Mouse (Mus musculus): ENCODE data around the gene Glis3. TPM values are rescaled to one million over a fixed set of nuclear protein-coding genes. Genes with fewer than 3 reads are reported as not detected.

Gene Glis3
- polyA plus RNA-seq, 1 experiment from 2014 or later: 2.6 TPM

DNA sequence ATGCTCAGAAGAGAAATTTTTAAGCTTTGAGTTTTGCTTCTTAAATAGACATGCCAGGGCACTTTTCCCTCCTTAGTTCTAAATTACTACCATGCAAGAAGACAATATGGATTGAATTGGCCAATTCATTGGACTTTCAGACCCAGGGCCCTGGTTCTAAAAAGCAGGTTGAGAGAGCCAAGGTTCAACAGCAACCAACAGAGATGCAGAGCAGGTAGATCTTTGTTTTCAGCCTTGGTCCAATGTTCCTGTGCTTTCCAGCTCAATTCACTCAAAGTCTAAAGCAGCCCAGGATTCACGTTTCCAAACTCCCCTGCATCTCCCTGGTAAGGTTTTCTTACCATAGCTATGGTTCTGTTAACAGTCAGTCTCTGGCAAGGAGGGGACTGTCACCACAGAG lies 63.4 kb downstream of the Glis3 start:
- Histone ChIP-seq H3K4me1 (peaks cover 7% of the 10 kb centered on the region), H3K27me3 (ENCODE audit: low read depth, poor library complexity, severe bottlenecking) (no peaks in the 10 kb centered on the region), H3K36me3 (no peaks in the 10 kb centered on the region), H3K4me3 (no peak overlapping the region), H3K9me3 (replicated peaks) (no peaks in the 10 kb centered on the region), H3K27ac (no peak overlapping the region)
- 64% methylated on average over 1 of the region's 1 CpGs for WGBS
- DNase-seq (ENCODE audit: low spot score): no peak

DNA sequence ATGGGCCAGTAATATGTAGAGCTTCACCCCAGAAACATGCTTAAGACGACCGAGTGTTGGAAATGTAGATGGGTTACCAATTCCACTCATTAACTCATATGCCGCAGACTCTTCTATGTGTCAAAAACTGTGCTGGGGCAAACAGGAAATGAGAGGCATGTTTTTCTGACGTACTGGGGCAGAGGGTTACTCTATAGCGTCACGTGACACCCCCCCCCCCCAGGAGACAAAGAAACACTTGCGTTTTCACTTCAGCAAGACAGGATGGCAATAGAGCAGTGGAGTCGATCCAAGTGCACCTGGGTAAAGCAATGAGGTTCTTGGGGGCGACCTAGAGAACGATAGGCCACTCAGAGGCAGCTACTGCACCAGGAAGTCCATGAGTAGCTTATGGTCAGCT lies 67.6 kb downstream of the Glis3 start:
- Histone ChIP-seq H3K27ac (no peak overlapping the region), H3K27me3 (ENCODE audit: low read depth, poor library complexity, severe bottlenecking) (no peaks in the 10 kb centered on the region), H3K4me1 (peaks cover 13% of the 10 kb centered on the region), H3K9me3 (replicated peaks) (no peaks in the 10 kb centered on the region), H3K4me3 (no peak overlapping the region), H3K36me3 (no peaks in the 10 kb centered on the region)
- DNase-seq (ENCODE audit: low spot score): no peak
- WGBS: 85% methylated on average over 10 of the region's 10 CpGs

DNA sequence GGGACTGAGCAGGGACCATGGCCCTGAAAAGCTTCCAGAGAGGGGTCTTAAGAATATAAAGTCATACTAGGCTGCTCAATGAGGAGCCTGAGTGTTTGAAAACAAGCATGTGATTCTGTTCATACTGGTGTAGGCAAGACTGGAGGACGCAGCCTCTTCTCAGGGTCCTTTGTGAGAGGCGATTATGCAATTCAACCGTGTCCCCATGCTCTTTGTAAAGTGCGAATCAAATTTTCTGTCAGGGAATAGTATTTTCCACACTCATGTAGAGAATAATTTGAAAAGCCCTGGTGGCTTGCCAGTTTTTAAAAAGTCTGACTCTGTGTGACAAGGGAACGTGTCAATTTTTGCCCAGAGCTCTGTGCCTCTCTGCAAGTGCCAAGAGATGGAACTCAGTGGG lies 71.1 kb downstream of the Glis3 start:
- DNase-seq (ENCODE audit: low spot score): no peak
- H3K9me3 ChIP-seq (replicated peaks): no peaks in the 10 kb centered on the region
- H3K4me1 ChIP-seq: peaks cover 13% of the 10 kb centered on the region
- WGBS: 89% methylated on average over 5 of the region's 5 CpGs
- H3K27ac ChIP-seq: no peak overlapping the region
- H3K4me3 ChIP-seq: no peak overlapping the region
- H3K36me3 ChIP-seq: no peaks in the 10 kb centered on the region
- no peaks in the 10 kb centered on the region for H3K27me3 ChIP-seq (ENCODE audit: low read depth, poor library complexity, severe bottlenecking)

- Histone ChIP-seq H3K9me3 (replicated peaks) (no peaks in the 10 kb centered on the region), H3K36me3 (no peaks in the 10 kb centered on the region), H3K27me3 (ENCODE audit: low read depth, poor library complexity, severe bottlenecking) (no peaks in the 10 kb centered on the region), H3K4me3 (no peak overlapping the region), H3K27ac (no peak overlapping the region), H3K4me1 (peaks cover 13% of the 10 kb centered on the region)
- DNase-seq (ENCODE audit: low spot score): no peak
- WGBS: 79% methylated on average over 6 of the region's 6 CpGs
Measured at GRCm38 (mm10) chr19:28608277-28608676, 71.6 kb downstream of the Glis3 start.

DNA sequence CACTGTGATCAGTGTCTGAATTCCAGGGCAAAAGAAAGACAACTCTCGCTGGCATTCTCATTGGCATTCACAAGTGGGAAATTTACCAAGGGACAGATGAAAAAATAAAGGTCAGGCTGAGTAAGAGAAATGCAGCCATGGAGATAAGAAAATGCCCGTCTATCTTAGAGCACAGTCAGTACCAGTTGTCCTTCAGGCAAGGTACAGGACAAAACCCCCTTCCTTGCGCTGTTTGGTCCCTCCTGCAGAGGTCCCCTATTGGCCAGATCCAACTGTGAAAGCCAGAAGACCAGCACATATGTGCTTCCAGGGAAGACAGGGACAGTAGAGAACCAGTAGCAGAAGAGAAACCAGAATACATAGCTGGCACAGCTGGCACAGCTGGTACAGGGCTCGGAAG lies 79.0 kb downstream of the Glis3 start:
- Histone ChIP-seq H3K4me1 (no peaks in the 10 kb centered on the region), H3K27me3 (ENCODE audit: low read depth, poor library complexity, severe bottlenecking) (no peaks in the 10 kb centered on the region), H3K36me3 (no peaks in the 10 kb centered on the region), H3K4me3 (no peak overlapping the region), H3K27ac (no peak overlapping the region), H3K9me3 (replicated peaks) (no peaks in the 10 kb centered on the region)
- no peak for DNase-seq (ENCODE audit: low spot score)
- 77% methylated on average over 4 of the region's 4 CpGs for WGBS

- no peak overlapping the region for H3K27ac ChIP-seq
- no peaks in the 10 kb centered on the region for H3K36me3 ChIP-seq
- peaks cover 15% of the 10 kb centered on the region for H3K4me1 ChIP-seq
- H3K4me3 ChIP-seq: no peak overlapping the region
- H3K27me3 ChIP-seq (ENCODE audit: low read depth, poor library complexity, severe bottlenecking): no peaks in the 10 kb centered on the region
- no peak for DNase-seq (ENCODE audit: low spot score)
- no peaks in the 10 kb centered on the region for H3K9me3 ChIP-seq (replicated peaks)
- 67% methylated on average over 4 of the region's 4 CpGs for WGBS
Measured at GRCm38 (mm10) chr19:28594215-28594614, 85.7 kb downstream of the Glis3 start.

DNA sequence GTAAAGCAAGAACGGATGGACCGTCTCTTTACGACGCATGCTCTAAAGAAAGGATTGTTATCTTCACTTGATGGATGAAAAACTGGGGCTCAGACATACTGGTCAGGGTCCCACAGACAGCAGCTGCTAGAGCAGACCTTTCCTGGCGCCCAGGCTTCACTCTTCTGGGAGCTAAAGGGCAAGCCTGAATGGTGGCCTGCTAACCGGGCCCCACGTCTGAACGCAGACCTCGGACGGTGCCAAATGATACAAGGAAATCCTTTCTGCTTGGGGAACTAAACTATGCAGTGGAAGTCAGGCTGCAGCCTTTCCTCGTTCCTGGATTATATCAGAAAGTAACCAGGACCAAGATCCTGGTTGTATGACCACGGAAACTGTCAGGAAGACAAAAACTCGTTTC lies 86.9 kb downstream of the Glis3 start:
- Histone ChIP-seq H3K27ac (peak overlapping the region; percentile 15; the same call in 1 of the 2 replicates), H3K9me3 (replicated peaks) (no peaks in the 10 kb centered on the region), H3K4me3 (no peak overlapping the region), H3K4me1 (peaks cover 19% of the 10 kb centered on the region), H3K27me3 (ENCODE audit: low read depth, poor library complexity, severe bottlenecking) (no peaks in the 10 kb centered on the region), H3K36me3 (no peaks in the 10 kb centered on the region)
- 83% methylated on average over 13 of the region's 13 CpGs for WGBS
- no peak for DNase-seq (ENCODE audit: low spot score)

- H3K36me3 ChIP-seq: no peaks in the 10 kb centered on the region
- H3K4me3 ChIP-seq: no peak overlapping the region
- H3K27me3 ChIP-seq (ENCODE audit: low read depth, poor library complexity, severe bottlenecking): no peaks in the 10 kb centered on the region
- H3K27ac ChIP-seq: no peak overlapping the region
- peaks cover 19% of the 10 kb centered on the region for H3K4me1 ChIP-seq
- WGBS: 85% methylated on average over 7 of the region's 7 CpGs
- no peaks in the 10 kb centered on the region for H3K9me3 ChIP-seq (replicated peaks)
- DNase-seq (ENCODE audit: low spot score): no peak
Measured at GRCm38 (mm10) chr19:28591736-28592477, 88.0 kb downstream of the Glis3 start.

- Histone ChIP-seq H3K27ac (no peak overlapping the region), H3K9me3 (replicated peaks) (no peaks in the 10 kb centered on the region), H3K4me3 (no peak overlapping the region), H3K27me3 (ENCODE audit: low read depth, poor library complexity, severe bottlenecking) (no peaks in the 10 kb centered on the region), H3K4me1 (peaks cover 6% of the 10 kb centered on the region), H3K36me3 (no peaks in the 10 kb centered on the region)
- DNase-seq (ENCODE audit: low spot score): no peak
- WGBS: 92% methylated on average over 8 of the region's 8 CpGs
Measured at GRCm38 (mm10) chr19:28580499-28580898, 99.4 kb downstream of the Glis3 start.

- DNase-seq (ENCODE audit: low spot score): no peak
- 0 out of 2 replicates have a peak overlapping the region, but pooled peaks have one; percentile 7 for H3K27ac ChIP-seq
- H3K4me3 ChIP-seq: no peak overlapping the region
- peaks cover 6% of the 10 kb centered on the region for H3K4me1 ChIP-seq
- 56% methylated on average over 14 of the region's 14 CpGs for WGBS
- H3K36me3 ChIP-seq: no peaks in the 10 kb centered on the region
- no peaks in the 10 kb centered on the region for H3K27me3 ChIP-seq (ENCODE audit: low read depth, poor library complexity, severe bottlenecking)
- no peaks in the 10 kb centered on the region for H3K9me3 ChIP-seq (replicated peaks)
Measured at GRCm38 (mm10) chr19:28579724-28580375, 100.0 kb downstream of the Glis3 start.

- Histone ChIP-seq H3K36me3 (no peaks in the 10 kb centered on the region), H3K9me3 (replicated peaks) (no peaks in the 10 kb centered on the region), H3K4me1 (peaks cover 6% of the 10 kb centered on the region), H3K27ac (no peak overlapping the region), H3K4me3 (no peak overlapping the region), H3K27me3 (ENCODE audit: low read depth, poor library complexity, severe bottlenecking) (no peaks in the 10 kb centered on the region)
- no peak for DNase-seq (ENCODE audit: low spot score)
- 92% methylated on average over 12 of the region's 12 CpGs for WGBS
Measured at GRCm38 (mm10) chr19:28577023-28577422, 102.9 kb downstream of the Glis3 start.

GRCm38 (mm10) chr19:28576619-28577018 lies 103.3 kb downstream of the Glis3 start:
- no peaks in the 10 kb centered on the region for H3K36me3 ChIP-seq
- H3K27ac ChIP-seq: no peak overlapping the region
- H3K27me3 ChIP-seq (ENCODE audit: low read depth, poor library complexity, severe bottlenecking): no peaks in the 10 kb centered on the region
- no peaks in the 10 kb centered on the region for H3K9me3 ChIP-seq (replicated peaks)
- no peak overlapping the region for H3K4me3 ChIP-seq
- H3K4me1 ChIP-seq: peaks cover 6% of the 10 kb centered on the region
- DNase-seq (ENCODE audit: low spot score): no peak
- WGBS: 86% methylated on average over 6 of the region's 6 CpGs

DNA sequence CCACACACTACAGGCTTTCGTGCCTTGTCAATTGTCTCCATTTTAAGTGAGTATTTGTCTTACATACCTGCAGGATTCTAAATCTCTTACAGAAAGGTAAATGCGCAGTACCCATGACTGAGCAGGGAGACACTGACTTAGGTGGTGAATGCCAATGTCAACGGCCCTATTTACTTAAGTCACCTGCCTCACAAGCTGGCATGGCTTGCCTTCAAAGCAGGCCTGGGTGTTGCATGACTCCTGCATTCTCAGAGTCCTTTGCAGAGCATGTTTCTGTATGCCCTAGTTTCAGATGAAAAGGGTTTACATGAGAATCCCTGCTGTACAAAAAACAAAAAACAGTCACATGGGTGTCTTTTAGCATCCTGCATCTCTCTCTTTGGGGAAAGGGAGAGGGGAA lies 106.2 kb downstream of the Glis3 start:
- Histone ChIP-seq H3K27ac (no peak overlapping the region), H3K4me3 (no peak overlapping the region), H3K4me1 (no peaks in the 10 kb centered on the region), H3K9me3 (replicated peaks) (no peaks in the 10 kb centered on the region), H3K36me3 (no peaks in the 10 kb centered on the region), H3K27me3 (ENCODE audit: low read depth, poor library complexity, severe bottlenecking) (no peaks in the 10 kb centered on the region)
- DNase-seq (ENCODE audit: low spot score): no peak
- 96% methylated on average over 3 of the region's 3 CpGs for WGBS
